Mouse (Mus musculus) lung, embryonic 14.5 days (tissue): ENCODE measurements around the gene Aggf1. TPM values are rescaled to one million over a fixed set of nuclear protein-coding genes. Genes with fewer than 3 reads are reported as not detected.

Experiments
- ATAC-seq: fragments of 200-750 bp; cut with Nextera tagmentation; 2 replicates; pipeline ENCODE4 v1.8.0; 2017; ENCODE audit warnings: mild to moderate bottlenecking, moderate TSS enrichment, moderate library complexity; ENCODE audit not compliant: insufficient read depth
- DNase-seq: peaks from one replicate; pipeline ENCODE4 v3.0.0-alpha.2; 2015
- H3K27ac ChIP-seq: fragments of 300-500 bp; sonication (generic); 2 replicates; pipeline ENCODE4 v1.5.1; 2014; ENCODE audit warnings: low read depth, mild to moderate bottlenecking, moderate library complexity
- H3K27me3 ChIP-seq: fragments of 300-500 bp; sonication (generic); 2 replicates; pipeline ENCODE4 v1.6.1; 2014; ENCODE audit warnings: low read length, control low read depth; ENCODE audit not compliant: insufficient read depth
- H3K36me3 ChIP-seq: fragments of 300-500 bp; sonication (generic); 2 replicates; pipeline ENCODE4 v1.6.1; 2014; ENCODE audit warnings: control low read depth; ENCODE audit not compliant: insufficient read depth
- H3K4me1 ChIP-seq: fragments of 300-500 bp; sonication (generic); 2 replicates; pipeline ENCODE4 v1.6.1; 2014; ENCODE audit warnings: antibody characterized with exemption, control low read depth; ENCODE audit not compliant: insufficient read depth
- H3K4me2 ChIP-seq: fragments of 300-500 bp; sonication (generic); 2 replicates; pipeline ENCODE4 v1.6.1; 2014; ENCODE audit warnings: mild to moderate bottlenecking
- H3K4me3 ChIP-seq: fragments of 300-500 bp; sonication (generic); 2 replicates; pipeline ENCODE4 v1.5.1; 2014; ENCODE audit warnings: low read depth, low read length
- H3K9ac ChIP-seq: fragments of 300-500 bp; sonication (generic); 2 replicates; pipeline ENCODE4 v1.6.1; 2014
- H3K9me3 ChIP-seq: fragments of 300-500 bp; sonication (generic); 2 replicates; pipeline ENCODE4 v1.6.1; 2016; ENCODE audit warnings: low read depth, low read length, control low read depth
- CTCF ChIP-seq: IDR thresholded peaks from 2 replicates; pipeline ENCODE4 v1.5.1; 2016; ENCODE audit warnings: antibody characterized with exemption, low read depth
- WGBS: fragments of 180-500 bp; shearing (Covaris S2); extraction: QIAGEN DNeasy Blood & Tissue Kit; methylation state at CpG from one replicate; pipeline ENCODE4 v1.1.7; 2014; 5-methylcytosine and 5-hydroxymethylcytosine counted together
- polyA plus RNA-seq: library from polyadenylated mRNA; unstranded; fragments of >200 nt; fragmentation: Nextera tagmentation; extraction: Ambion mirVana; gene quantifications from 2 replicates; pipeline ENCODE4 v1.2.1, GENCODE M21; 2014

Aggf1 gene
- polyA plus RNA-seq, 1 experiment from 2014 or later: 35.7 TPM

- peak; percentile 19 for DNase-seq
- peaks cover 8% of the 10 kb centered on the region; the same call in 1 of the 2 replicates for H3K4me1 ChIP-seq
- H3K27ac ChIP-seq: peak overlapping the region; percentile 37
- no peak for TF ChIP-seq CTCF
- no peak overlapping the region for H3K9ac ChIP-seq
- no peaks in the 10 kb centered on the region for H3K27me3 ChIP-seq
- no peak overlapping the region for H3K4me2 ChIP-seq
- peak; percentile 61; the same call in 1 of the 2 replicates for ATAC-seq
- 72% methylated on average over 11 of the region's 11 CpGs for WGBS
- no peak overlapping the region for H3K4me3 ChIP-seq
- peaks cover 25% of the 10 kb centered on the region for H3K36me3 ChIP-seq
- H3K9me3 ChIP-seq: no peaks in the 10 kb centered on the region
These were observed 42.9 kb downstream of the Aggf1 start for GRCm38 (mm10) chr13:95332086-95332899.

- WGBS: 61% methylated on average over 11 of the region's 11 CpGs
- H3K27ac ChIP-seq: no peak overlapping the region
- no peak overlapping the region for H3K9ac ChIP-seq
- peaks cover 12% of the 10 kb centered on the region for H3K36me3 ChIP-seq
- H3K9me3 ChIP-seq: no peaks in the 10 kb centered on the region
- DNase-seq (no peak), ATAC-seq (no peak)
- TF ChIP-seq CTCF: peak; percentile 26; the same call in 1 of the 2 replicates
- peaks cover 12% of the 10 kb centered on the region; the same call in 1 of the 2 replicates for H3K4me1 ChIP-seq
- no peak overlapping the region for H3K4me2 ChIP-seq
- no peaks in the 10 kb centered on the region for H3K27me3 ChIP-seq
- H3K4me3 ChIP-seq: no peak overlapping the region
These were observed 44.6 kb downstream of the Aggf1 start for GRCm38 (mm10) chr13:95330507-95330906.

- Histone ChIP-seq H3K36me3 (peaks cover 12% of the 10 kb centered on the region), H3K4me1 (peaks cover 12% of the 10 kb centered on the region; the same call in 1 of the 2 replicates), H3K4me3 (no peak overlapping the region), H3K4me2 (no peak overlapping the region), H3K9me3 (no peaks in the 10 kb centered on the region), H3K27me3 (no peaks in the 10 kb centered on the region), H3K27ac (no peak overlapping the region), H3K9ac (no peak overlapping the region)
- ATAC-seq: no peak
- DNase-seq: peak; percentile 45
- TF ChIP-seq CTCF: no peak
- 75% methylated on average over 11 of the region's 11 CpGs for WGBS
These were observed 46.4 kb downstream of the Aggf1 start for GRCm38 (mm10) chr13:95328767-95329166.

DNA sequence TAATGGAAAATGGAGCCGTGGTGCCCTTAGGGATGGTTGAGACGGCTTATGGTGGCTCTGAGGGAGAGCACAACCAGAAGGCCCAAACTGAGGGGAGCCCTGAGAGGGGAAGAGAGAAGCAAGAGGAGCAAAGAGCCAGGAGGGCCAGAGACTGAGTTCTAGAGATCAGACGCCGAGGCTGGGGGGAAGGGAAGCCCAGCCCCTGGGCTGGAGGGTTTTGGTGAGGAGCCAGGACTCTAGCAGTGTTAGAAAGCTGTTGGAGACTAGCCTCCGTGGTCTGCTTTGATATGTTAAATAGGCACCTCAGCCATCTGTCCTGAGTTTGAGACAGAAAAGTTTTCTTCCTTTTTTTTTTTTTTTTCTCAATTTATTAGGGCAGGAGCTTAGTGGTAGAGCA lies 47.8 kb downstream of the Aggf1 start:
- TF ChIP-seq CTCF: no peak
- no peak; the same call in 1 of the 2 replicates for ATAC-seq
- Histone ChIP-seq H3K27me3 (no peaks in the 10 kb centered on the region), H3K27ac (peak overlapping the region; percentile 100; the same call in 1 of the 2 replicates), H3K4me3 (peak overlapping the region; percentile 81), H3K4me2 (peak overlapping the region; percentile 96), H3K36me3 (peaks cover 12% of the 10 kb centered on the region), H3K9me3 (no peaks in the 10 kb centered on the region), H3K9ac (peak overlapping the region; percentile 99), H3K4me1 (peaks cover 12% of the 10 kb centered on the region; the same call in 1 of the 2 replicates)
- DNase-seq: peak; percentile 81
- 10% methylated on average over 5 of the region's 5 CpGs for WGBS

DNA sequence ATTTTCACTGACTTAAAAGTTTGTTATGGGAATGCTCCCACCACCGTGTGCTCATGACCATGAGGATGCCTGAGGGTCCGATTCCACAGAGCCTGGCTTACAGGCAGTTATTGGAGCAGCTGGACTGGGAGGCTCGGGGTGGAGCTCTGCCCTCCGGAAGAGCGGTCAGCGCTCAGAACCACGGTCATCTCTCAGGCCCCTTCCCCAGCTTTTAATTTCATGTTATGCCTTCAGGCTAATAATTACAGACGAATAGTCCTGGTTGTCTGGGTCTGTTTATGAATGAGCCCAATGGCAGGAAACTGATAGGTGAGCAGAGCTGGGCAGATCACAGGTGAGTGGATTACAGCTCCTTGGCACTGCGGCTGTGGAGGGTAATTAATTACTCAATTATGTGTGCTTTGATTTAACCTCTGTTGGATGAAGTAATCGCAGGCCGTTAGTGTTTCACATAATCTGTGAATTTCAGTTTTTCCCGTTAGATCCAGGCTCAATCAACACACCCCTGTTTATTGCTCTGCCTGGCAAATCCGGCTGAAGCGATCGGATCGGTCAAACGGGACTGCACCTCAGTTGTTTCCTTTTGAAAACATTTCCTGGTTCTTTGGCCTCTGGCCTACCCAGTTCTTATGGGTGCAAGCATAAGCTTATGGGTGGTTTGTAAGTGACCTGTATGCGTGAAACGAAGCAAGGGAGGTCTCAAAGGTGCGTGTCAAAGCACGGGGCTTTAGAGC lies 48.4 kb downstream of the Aggf1 start:
- Histone ChIP-seq H3K9me3 (no peaks in the 10 kb centered on the region), H3K36me3 (peaks cover 12% of the 10 kb centered on the region), H3K4me1 (peaks cover 12% of the 10 kb centered on the region; the same call in 1 of the 2 replicates), H3K9ac (peak overlapping the region; percentile 99), H3K27me3 (no peaks in the 10 kb centered on the region), H3K4me3 (peak overlapping the region; percentile 81), H3K27ac (peak overlapping the region; percentile 100), H3K4me2 (peak overlapping the region; percentile 96)
- peak; percentile 75 for DNase-seq
- 0 out of 2 replicates have a peak, but pooled peaks have one; percentile 35 for ATAC-seq
- WGBS: 9% methylated on average over 21 of the region's 21 CpGs
- TF ChIP-seq CTCF: no peak

- DNase-seq (no peak), ATAC-seq (no peak)
- Histone ChIP-seq H3K4me2 (peak overlapping the region; percentile 96), H3K27me3 (no peaks in the 10 kb centered on the region), H3K4me3 (peak overlapping the region; percentile 81), H3K27ac (peak overlapping the region; percentile 100), H3K9ac (peak overlapping the region; percentile 99), H3K9me3 (no peaks in the 10 kb centered on the region), H3K4me1 (peaks cover 12% of the 10 kb centered on the region; the same call in 1 of the 2 replicates), H3K36me3 (peaks cover 9% of the 10 kb centered on the region)
- TF ChIP-seq CTCF: no peak
- WGBS: 6% methylated on average over 5 of the region's 5 CpGs
These were observed 49.1 kb downstream of the Aggf1 start for GRCm38 (mm10) chr13:95325907-95326550.
